Mouse (Mus musculus): ENCODE data around the gene Folr1.

Folr1 gene

DNA sequence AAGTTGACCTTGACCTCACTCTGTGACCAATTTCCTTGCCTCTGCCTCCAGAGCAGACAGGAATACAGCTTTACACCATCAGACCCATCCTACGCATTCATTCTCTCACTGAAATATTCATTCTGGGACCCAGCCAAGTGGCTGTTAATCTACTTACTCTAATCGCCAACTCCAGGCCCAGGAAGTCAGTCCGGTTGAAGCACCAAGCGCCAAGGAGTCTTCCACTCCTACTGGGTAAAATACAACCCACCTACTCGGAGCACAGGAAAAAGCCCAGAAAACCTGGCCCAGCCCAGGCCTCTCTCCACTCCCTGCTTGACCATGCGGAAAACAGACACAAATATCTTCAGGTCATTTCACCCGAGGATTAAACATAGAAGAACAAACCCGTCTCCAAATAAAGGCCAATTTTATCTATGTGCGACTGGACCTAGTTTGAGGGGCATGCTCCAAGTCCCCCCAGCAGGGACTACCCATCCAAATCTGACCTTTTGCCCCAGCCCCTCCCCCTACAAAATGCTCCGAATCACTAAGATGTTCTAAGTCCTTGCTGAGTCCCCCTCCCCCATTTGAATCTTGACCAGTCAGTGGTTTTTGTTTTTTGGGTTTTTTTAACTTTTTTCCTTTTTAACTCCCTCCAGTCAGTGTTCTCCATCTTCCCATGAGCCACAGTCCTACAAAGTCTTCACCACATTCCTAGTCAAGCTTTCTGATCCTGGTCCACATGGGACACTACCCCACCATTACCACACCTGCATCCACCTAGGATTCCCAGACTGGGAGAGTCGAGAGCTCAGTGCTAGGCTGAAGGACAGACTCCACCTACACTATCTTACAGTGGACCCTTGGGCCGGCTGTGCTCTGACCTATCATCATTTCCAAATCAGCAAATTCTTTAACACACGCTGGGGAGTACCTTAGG is 2.1 kb downstream of the Folr1 start:
- DNase-seq (ENCODE audit: low spot score): no peak

DNA sequence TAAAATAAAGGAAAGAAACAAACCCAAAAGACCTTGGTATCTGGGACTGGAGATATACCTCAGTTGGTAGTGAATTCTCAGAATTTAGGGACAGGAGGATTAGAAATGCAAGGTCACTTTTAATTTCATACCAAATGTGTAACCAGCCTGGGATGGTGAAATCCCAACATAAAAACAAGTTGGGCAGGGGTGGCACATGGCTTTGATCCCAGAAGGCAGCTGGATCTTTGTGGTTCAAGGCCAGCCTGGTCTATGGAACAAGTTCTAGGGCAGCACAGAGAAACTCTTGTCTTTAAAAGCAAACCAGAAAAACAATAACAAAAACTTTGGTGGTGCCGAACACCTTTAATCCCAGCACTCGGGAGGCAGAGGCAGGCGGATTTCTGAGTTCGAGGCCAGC is 3.1 kb downstream of the Folr1 start:
- no peak for DNase-seq (ENCODE audit: low spot score)

DNA sequence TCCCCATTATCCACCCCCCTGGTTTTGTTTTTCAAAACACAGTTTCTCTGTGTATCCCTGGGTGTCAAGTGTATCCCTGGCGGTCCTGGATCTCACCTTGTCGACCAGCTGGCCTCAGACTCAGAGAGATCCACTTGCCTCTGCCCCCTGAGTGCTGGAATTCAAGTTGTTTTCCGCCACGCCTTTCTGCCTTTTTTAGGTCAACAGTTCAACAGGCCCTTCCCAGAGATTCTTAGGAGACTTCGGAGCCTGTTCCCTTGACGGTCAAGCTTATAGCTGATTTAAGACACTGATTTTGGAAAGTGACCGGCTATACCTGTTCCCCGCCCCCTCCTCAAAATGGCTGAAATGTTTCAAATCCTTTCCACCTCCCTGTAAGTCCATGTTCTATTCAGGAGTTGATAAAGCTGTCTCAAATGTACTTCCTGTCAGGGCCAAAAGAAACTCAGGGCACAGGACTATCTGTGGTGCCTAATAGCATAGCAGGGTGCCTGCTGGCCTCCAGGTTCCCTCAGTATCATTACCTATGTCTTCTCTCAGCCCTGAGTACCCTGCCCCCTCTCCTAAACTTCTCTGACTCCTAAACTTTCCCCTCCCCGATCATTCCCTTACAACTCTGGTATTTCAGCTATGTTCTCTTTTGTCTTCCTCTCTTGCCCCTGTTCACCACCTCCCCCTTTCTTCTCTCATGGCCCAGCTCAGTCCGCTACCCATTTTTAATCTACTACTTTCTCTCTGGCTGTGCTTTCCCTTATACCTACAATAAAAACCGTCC is 3.9 kb downstream of the Folr1 start:
- DNase-seq (ENCODE audit: low spot score): no peak

DNA sequence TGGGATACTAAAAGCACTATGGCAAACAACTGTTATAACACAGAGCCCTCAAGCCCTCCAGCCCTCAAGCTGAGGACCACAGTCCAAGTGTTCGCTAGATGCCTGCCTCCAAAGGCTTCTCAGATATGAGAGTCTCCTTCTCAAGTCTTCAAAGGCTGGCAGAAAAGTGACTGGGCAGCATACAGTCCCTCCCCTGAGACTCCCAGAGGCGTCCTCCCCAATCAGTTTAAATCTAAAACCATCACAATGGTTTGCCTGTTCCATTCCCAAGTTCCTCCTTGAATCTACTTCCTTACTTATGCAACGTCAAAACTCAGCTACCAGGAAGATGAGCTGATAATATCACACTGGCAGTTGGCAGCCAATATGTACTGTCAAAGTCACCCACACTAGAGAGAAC is 7.2 kb downstream of the Folr1 start, which contains the start of gene Anapc15:
TSS of gene Anapc15 (plus strand) at position 301 of the 400 bp plus-strand sequence.
- no peak for DNase-seq (ENCODE audit: low spot score)

DNA sequence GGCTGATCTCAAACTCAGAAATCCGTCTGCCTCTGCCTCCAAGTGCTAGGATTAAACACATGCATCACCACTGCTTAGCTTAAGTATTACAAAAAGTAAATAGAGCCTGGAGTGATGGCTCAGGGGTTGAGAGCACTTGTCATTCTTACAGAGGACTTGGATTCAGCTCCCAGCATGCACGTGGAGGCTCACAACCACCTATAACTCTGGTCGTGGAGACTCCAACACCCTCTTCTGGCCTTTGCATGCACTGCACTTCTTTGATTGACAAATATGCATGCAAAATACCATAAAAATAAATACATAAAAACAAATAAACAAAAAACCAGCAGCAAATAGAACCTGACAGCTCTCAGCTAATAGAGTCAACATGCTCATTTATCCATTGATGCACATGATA is 8.3 kb downstream of the Folr1 start:
- DNase-seq (ENCODE audit: low spot score): no peak

DNA sequence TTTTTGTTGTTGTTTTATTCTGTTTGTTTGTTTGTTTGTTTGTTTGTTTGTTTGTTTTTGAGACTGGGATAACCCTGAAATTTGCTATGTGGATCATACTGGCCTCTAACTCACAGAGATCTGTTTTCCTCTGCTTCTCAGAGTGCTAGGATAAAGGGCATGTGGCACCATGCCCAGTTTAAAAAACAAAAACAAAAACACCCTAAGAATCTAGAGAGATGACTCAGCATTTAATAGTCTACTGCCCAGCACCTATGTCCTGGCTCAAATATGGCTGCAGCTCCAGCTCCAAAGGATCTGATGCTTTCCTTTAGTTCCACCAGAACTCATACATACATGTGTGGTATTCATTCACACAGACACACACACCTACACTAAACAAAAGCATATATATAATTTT is 9.6 kb downstream of the Folr1 start:
- DNase-seq (ENCODE audit: low spot score): no peak

DNA sequence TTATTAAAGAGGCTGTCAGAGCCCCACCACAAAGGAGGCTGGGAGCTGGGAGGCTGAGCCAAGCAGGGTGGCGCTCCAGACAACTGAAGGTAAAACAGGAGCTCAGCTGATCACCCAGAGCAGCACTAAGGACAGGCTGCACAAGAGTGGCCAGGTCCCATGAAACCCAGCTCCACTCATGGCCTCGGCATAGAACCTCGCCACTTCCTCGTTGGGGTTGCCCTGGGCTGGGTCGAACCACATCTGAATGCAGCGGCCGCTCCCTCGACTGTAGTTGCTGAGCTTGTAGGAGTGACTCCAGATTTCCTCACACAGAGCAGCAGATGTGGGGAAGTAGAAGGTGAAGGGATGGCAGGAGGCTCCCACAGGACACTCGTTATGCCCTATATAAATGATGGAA is 12.2 kb downstream of the Folr1 start:
- DNase-seq (ENCODE audit: low spot score): no peak

DNA sequence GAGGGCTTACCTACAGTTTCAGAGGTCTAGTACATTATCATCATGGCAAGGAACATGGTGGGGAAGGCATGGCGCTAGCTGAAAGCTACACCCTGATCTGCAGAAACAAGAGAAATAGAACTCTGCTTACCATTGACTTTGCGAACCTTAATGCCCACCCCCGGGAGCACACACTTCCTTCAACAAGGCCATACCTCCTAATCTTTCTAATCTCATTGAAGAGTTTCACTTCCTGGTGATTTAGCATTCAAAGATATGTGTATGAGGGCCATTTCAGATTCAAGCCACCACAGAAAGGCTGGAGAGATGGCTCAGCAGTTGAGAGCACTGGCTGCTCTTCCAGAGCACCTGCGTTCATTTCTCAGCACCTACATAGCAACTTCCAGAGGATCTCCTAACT is 13.5 kb downstream of the Folr1 start, which contains the start of gene Folr2:
TSS of gene Folr2 (minus strand) at position 101 of the 400 bp plus-strand sequence.
- DNase-seq (ENCODE audit: low spot score): no peak

DNA sequence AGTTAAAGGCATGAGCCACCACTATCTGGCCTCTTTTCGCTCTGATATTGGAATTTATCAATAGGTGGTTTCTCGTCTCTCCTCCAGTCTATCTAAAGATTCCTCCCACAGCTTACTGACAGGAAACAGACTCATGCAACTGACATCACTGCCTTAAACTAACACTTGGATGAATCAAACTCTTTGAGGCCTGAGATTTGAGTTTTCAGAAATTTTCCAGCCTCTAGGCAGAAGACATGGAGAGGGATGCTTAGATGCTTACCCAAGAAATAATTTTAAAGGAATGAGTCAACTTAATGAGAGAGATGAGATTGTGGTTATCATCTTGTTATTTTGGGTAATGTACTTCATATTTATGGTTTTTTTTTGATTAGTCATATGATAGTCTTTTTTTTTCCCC is 16.8 kb downstream of the Folr1 start:
- DNase-seq (ENCODE audit: low spot score): no peak

DNA sequence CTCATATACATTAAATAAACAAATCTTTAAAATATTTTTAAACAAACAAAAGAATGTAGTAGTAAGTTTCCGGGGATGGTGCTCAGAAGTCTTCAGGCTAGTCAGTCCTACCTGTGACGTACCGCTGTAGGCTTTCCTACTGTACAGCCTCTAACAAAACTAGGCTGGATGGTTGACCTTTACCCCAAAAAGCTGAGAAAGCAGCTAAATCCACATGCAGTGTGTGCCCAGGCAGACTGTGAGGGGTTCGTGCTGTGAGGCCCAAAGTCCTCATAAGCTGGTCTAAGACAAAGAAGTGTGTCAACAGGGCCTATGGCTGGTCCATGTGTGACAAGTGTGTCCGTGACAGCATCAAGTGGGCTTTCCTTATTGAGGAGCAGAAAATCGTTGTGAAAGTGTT is 17.7 kb downstream of the Folr1 start:
- no peak for DNase-seq (ENCODE audit: low spot score)

DNA sequence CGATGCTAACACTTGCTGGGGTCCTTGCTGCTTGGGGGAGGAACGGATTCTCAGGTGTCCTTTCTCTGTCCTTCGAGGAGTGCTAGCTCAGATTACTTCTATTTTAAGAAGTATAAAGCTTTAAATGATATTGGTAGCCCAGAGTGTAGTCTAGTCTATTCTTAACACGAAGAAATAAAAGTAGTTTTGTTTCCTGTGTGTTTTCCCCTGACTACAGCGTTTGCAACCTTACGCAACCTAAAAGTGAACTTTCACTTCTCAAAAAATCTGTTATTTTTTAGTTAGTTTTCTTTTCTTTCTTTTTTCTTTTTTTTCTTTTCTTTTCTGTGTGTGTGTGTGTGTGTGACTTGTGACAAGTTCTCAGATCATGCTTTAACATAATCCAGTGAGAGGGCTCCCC is 18.9 kb downstream of the Folr1 start:
- no peak for DNase-seq (ENCODE audit: low spot score)

DNA sequence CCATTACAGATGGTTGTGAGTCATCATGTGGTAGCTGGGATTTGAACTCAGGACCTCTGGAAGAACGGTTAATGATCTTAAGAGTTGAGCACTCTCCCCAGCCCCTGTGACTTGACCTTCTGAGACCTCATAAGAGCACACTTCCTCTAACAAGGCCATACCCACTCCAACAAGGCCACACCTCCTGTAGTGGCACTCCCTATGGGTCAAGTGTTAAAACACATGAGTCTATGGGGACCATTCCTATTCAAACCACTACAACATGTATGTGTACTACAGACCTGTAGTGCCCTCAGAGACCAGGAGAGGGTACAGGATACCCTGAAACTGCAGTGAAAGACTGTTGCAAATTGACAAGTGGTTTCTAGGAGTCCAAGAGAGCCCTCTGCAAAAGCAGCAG is 22.7 kb downstream of the Folr1 start:
- no peak for DNase-seq (ENCODE audit: low spot score)

DNA sequence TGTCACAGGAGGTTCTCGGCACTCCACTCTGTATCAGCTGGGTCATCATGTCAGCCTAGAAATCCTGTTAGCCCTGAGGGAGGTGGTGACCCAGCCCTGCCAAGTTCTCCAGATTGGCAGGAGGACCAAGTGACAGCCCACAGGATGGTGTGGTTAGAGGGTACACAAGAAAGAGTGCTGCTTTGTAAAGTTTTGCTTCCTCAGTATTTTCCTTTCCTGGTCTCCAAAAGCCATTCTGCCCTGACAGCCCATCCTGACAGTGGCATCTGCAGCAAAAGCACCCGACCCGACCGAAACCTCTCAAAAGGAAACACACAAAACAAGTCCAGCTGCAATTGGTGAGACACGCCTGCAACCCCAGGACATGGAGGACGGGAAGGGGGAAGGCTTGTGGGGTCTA is 26.4 kb downstream of the Folr1 start:
- no peak for DNase-seq (ENCODE audit: low spot score)

DNA sequence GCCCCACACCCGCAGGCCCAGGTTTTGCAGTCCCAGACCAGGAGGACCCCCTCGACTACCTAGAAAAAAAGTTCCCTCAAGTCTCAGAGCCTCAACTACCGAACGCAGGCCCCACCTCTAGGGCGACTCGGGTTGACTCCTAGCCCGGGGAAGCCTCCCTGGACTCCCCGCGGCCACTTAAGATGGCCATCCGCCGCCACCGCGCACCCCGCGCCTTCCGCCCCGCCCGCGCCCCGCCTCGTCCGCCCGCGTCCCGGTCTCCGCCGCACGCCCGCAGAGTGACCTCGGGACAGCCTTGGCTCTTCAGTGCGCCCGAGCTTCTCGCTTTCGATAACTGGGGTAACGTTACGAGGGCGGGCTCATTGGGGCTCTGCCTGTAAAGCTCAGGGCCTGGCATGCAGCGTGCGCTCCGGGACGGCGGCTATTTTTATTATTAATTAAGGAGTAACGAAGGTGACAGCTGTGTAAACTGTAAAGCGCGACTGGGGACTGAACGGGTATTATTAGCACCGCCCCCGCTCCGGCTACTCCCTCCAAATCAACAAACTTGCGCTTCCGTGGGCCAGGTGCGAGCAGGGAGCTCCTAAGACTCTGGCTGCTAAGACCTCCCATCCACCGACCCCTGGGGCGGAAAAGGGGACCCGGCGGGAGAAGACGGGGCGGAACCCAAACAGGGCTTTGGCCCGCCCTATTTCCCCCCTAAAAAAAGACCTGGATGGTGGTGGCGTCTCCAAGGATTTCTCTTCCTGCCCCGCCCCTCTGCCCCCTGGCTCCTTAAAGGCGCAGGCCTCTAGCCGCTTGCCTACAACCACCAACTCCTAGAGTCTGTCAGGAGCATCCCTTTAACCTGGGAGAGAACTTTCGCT is 32.7 kb downstream of the Folr1 start, which contains the start of gene Inppl1:
TSS of gene Inppl1 (minus strand) at position 624 of the 866 bp plus-strand sequence.
- no peak for DNase-seq (ENCODE audit: low spot score)

DNA sequence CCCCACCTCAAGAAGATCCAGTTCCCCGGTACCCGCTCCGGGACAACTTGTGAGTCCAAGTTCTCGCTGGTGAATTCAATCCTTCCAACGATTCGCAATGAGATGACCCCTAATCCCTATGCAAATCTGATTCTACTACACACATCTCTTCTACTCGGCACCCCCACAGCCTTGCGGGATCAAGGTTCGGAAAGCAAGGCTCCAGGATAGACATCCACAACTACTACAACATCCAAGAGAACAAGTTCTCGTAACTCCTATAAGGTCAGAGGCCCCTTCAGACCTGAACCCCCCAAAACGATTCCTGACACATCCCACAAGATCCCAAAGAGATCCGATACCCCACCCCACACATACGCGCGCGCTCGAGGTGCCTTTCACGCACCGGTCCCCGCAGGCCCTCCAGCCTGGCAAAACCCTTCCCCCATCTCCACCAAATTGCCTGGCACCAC is 33.4 kb downstream of the Folr1 start:
- no peak for DNase-seq (ENCODE audit: low spot score)

DNA sequence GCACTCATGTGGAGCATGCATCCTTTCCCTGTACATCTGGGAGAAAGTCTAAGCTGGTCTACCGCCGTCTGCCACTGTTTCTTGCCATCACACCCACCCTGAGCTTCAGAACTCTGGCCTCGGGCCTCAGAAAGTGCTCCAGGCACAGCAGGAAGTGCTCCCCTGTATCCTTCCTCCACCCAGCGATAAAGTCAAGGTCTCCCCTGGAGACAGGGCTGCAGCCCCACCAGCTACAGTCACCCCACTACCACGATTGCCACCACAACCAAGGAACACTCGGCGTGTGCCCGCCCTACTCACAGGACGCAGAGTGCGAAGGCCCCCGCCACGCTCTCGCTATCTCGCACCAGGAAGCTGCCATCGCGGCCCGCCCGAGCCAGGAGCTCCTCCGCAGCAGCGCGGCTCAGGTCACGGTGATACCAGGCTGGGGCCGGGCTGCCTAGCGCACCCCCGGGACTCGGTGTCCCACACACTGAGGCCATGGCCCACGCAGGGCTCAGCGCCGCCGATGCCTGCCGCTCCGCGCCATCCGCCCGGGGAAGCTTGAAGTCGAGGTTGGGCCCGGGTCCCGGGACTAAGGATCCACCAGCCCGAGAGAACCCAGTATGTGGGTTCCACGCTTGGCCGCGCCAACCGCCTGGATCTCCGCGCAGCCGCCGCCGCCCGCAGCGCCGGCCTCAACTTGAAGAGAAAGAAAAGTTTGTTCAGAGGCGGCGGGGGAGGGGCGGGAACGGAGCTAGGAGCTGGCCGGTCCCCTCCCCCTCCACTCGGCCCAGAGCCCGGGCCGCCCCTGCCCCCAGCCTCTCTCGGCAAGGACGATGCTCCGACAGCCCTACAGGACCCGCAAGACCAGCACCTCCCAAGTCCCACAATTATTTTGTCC is 34.1 kb downstream of the Folr1 start:
- DNase-seq (ENCODE audit: low spot score): no peak

DNA sequence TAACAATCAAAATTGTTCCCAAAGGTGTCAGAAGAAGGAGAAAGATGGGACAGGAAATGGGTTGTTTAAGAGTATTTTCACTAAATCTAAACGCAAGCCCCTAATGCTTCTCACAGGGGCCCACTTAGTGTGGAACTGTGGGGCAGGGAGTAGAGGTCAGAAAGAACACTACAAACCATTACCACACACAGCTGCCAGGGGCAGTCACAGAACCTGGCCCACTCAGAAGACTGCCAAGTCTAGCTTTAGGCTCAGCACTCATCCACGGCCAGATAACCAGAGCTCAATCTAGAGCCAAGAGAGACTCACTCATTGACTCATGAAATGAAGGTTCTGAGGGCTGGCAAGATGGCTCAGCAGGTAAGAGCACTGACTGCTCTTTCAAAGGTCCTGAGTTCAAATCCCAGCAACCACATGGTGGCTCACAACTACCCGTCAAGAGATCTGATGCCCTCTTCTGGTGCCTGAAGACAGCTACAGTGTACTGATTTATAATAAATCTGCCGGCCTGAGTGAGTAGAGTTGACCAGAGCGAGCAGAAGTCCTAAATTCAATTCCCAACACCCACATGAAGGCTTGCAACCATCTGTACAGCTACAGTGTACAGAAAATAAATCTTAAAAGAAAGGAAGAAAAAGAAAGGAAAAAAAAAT is 35.0 kb downstream of the Folr1 start:
- DNase-seq (ENCODE audit: low spot score): no peak

DNA sequence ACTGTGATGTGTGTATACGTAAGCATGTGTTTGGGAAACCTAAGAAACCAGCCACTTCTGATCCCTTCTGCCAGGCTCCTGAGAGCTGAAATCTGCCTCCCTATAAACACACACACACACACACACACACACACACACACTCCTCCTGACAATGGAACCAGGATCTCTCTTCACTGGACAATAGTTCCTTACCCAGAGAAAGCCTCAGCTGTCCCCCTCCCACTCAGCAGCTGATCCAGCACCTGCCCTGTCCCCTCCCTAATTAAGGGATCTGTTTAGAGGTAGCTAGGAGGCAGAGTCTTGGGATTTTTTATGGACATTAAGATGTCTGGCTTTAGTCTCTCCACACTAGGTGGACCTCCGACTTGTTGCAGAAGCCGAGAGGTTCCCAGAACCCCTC is 35.7 kb downstream of the Folr1 start:
- no peak for DNase-seq (ENCODE audit: low spot score)

DNA sequence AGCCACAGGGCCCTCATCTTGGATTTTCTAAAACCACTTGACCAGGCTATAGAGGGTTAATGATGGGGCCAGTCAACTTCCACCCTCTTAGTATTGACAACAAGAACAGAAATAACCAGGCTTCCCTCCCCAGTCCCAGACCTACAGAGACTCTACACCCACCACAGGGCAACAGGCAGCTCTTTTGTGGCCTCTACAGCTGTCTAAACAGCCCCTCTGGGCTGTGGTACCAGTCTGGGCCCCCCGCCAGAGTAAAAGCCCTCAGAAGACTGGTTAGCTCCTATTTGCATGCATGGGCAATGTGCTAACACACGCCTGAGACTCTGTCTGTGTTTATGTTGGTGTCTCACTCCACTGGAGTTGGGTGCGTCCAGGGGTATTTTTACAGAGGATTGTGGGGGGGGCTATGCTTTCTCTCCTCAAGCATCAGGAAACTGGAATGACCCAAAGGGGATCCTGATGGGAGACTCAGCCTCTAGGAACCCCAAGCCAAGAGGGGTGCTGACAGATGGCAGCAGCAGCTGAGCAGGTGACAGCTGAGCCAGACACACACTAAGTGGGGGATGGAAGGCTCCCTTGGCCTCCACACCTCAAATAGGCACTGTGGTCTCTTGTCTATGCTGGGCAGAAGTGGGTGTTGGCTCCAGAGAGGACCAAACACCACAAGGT is 36.5 kb downstream of the Folr1 start:
- no peak for DNase-seq (ENCODE audit: low spot score)

DNA sequence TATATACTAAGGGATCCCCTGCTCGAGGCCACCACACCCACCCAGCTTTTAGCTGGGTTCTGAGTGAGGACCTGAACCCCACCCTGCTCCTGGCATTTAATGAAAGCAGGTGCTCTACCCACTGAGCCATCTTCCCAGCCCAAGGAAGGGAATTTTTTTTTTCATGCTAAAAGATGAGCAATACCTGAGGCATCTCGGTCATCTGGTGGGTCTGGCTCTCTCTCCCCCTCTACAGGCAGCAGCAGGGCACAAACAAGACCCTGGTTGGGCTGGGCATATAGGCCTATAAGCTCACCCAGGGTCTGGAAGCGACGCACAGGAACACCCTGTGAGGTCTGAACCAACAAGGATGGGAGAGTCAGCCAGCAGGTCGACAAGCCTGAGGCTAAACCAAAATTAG is 37.2 kb downstream of the Folr1 start:
- DNase-seq (ENCODE audit: low spot score): no peak

Measured in layer of hippocampus, adult 9-10 months (tissue).